Mouse (Mus musculus): ENCODE data around the gene Cracr2a.

DNA sequence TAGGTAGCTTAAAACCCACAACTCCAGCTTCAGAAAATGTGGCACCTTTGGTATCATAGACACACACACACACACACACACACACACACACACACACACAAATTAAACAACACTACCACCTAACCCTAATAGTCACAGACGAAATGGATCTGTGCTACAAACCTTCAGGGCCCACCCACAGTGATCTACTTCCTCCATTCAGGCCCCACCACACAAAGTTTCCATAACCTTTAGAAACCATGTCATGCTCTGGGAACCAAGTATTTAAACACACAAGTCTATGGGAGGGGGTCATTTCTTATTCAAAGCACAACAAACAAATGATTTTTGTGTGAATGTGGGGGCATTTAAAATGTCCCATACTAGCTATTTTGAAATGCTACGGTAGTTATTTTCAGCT, 14.1 kb downstream of the Cracr2a start:
- TF ChIP-seq CTCF (IDR thresholded peaks at IDR 0.05; ENCODE audit: insufficient read depth, low read length) (no peak), POLR2A (IDR thresholded peaks at IDR 0.05; ENCODE audit: borderline replicate concordance, extremely low read depth, low read depth, low read length) (no peak)

Data from lung, adult 2 months (tissue).